Mouse (Mus musculus) thymus, adult 2 months (tissue): ENCODE measurements at regions not wholly inside any gene's neighbourhood (a gene's known extent, or its start where the extent isn't known, plus 50 kb on each side); places are given as distances from the start of the nearest gene placed in this dataset.

Source experiments
- CTCF ChIP-seq: fragments of 200-500 bp; IDR thresholded peaks from 2 replicates; pipeline ENCODE4 v1.5.1; 2012; ENCODE audit warnings: mild to moderate bottlenecking, control low read depth, low read length, moderate library complexity, borderline replicate concordance; ENCODE audit not compliant: control insufficient read depth, poor library complexity, insufficient read depth; ENCODE audit errors: extremely low read depth
- POLR2A ChIP-seq: fragments of 200-500 bp; IDR thresholded peaks from 2 replicates; pipeline ENCODE4 v1.6.1; 2012; ENCODE audit warnings: mild to moderate bottlenecking, low read length, control low read depth, moderate library complexity; ENCODE audit not compliant: control insufficient read depth, poor library complexity, insufficient read depth; ENCODE audit errors: extremely low read depth

DNA sequence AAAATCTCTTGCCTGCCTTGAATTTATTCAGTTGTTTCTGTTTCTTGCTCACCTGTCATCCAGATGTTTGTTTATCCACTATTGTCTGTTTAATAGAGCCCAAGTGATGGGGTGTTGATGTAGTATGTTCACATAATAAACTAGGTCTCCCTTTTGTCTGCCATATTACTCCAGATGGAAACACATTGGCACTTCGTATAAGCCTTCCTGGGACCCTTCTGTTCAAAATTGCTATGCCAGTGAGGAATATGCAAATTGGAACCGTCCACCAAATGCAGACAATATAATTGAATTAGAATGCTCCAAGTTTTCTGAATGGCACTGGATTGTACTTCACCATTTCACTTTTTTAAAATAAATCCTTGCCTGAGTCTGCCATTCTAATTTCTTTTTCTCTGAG is 383.5 kb downstream of the Rps29 start:
- TF ChIP-seq CTCF (no peak), POLR2A (no peak)
